Mouse (Mus musculus) heart, embryonic 16.5 days (tissue): ENCODE results near the gene Evl. TPM values are rescaled to one million over a fixed set of nuclear protein-coding genes. Genes with fewer than 3 reads are reported as not detected.

Experiments
- ATAC-seq: fragments of 200-750 bp; cut with Nextera tagmentation; replicated peaks from 2 replicates; pipeline ENCODE4 v1.8.0; 2017; ENCODE audit warnings: moderate number of reproducible peaks; ENCODE audit not compliant: insufficient read depth, low FRiP score; ENCODE audit errors: extremely low read depth
- H3K27ac ChIP-seq: fragments of 300-500 bp; sonication (generic); 2 replicates; pipeline ENCODE4 v1.5.1; 2014; ENCODE audit warnings: mild to moderate bottlenecking, low read length, control low read depth, moderate library complexity
- H3K27me3 ChIP-seq: fragments of 300-500 bp; sonication (generic); 2 replicates; pipeline ENCODE4 v1.6.1; 2014; ENCODE audit warnings: low read length, mixed read lengths; ENCODE audit not compliant: control insufficient read depth, insufficient read depth
- H3K36me3 ChIP-seq: fragments of 300-500 bp; sonication (generic); 2 replicates; pipeline ENCODE4 v1.6.1; 2014; ENCODE audit not compliant: control insufficient read depth, insufficient read depth
- H3K4me1 ChIP-seq: fragments of 300-500 bp; sonication (generic); 2 replicates; pipeline ENCODE4 v1.6.1; 2014; ENCODE audit warnings: low read length, mixed read lengths; ENCODE audit not compliant: control insufficient read depth, insufficient read depth
- H3K4me2 ChIP-seq: fragments of 300-500 bp; sonication (generic); 2 replicates; pipeline ENCODE4 v1.6.1; 2014; ENCODE audit warnings: low read depth, mild to moderate bottlenecking, control low read depth, low read length
- H3K4me3 ChIP-seq: fragments of 300-500 bp; sonication (generic); 2 replicates; pipeline ENCODE4 v1.5.1; 2014; ENCODE audit warnings: mild to moderate bottlenecking, control low read depth, low read length
- H3K9ac ChIP-seq: fragments of 300-500 bp; sonication (generic); 2 replicates; pipeline ENCODE4 v1.6.1; 2014; ENCODE audit warnings: low read length, control low read depth
- H3K9me3 ChIP-seq: fragments of 300-500 bp; sonication (generic); replicated peaks from 2 replicates; pipeline ENCODE4 v1.6.1; 2016; ENCODE audit warnings: low read length; ENCODE audit not compliant: control insufficient read depth
- WGBS: fragments of 180-500 bp; shearing (Covaris S2); extraction: QIAGEN DNeasy Blood & Tissue Kit; methylation state at CpG from one replicate; pipeline ENCODE4 v1.1.7; 2014; 5-methylcytosine and 5-hydroxymethylcytosine counted together
- polyA plus RNA-seq: library from polyadenylated mRNA; unstranded; fragments of >200 nt; fragmentation: Nextera tagmentation; extraction: Ambion mirVana; gene quantifications from 2 replicates; pipeline ENCODE4 v1.2.1, GENCODE M21; 2015

Gene Evl
- polyA plus RNA-seq, 1 experiment from 2014 or later = 25.8 TPM

DNA sequence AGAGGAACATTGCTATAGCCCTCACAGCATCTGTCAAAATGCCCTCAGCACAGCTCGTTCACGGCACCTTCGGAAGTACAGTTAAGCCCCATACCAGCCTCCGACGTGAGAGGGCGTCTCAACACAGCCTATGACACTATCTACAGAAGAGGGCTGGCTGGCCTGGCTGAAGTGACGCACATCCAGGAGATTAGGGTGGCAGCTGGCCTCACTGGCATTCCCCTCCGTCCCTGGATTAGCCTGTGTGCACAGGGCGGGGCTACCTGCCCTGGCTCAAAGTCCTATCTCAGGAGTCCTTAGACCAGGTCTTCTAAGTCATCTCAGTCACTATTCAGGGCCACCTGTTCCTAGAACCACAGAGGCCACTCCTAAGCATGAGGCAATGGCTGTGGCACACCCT lies 134.6 kb downstream of the Evl start:
- Histone ChIP-seq H3K27me3 (no peaks in the 10 kb centered on the region), H3K9me3 (no peaks in the 10 kb centered on the region), H3K4me3 (no peak overlapping the region), H3K36me3 (peaks cover 4% of the 10 kb centered on the region), H3K4me2 (no peak overlapping the region), H3K27ac (no peak overlapping the region), H3K4me1 (0 out of 2 replicates have a peak, but pooled peaks cover 2% of the 10 kb centered on the region), H3K9ac (no peak overlapping the region)
- WGBS = 51% methylated on average over 9 of the region's 9 CpGs
- 0 out of 2 replicates have a peak, but pooled peaks have one; percentile 19 for ATAC-seq

DNA sequence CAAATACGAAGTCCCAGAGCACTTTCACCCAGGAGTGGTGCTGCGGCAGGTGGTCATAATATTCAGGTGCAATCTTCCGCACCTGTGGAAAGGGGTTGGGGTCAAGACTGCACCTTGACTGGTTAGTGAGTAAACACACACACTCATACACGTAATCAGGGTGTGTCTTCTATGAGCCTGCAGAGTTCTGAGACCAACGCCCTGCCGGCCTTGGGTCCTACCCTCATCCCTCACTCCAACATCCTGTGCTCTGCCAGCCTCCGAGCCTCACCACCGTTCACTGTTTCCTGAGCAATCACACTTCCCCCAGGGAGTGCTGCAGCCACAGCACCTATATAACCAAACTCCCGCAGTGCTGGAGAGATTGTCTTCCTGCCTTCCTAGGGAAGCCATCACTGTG lies 136.0 kb downstream of the Evl start:
- Histone ChIP-seq H3K9me3 (no peaks in the 10 kb centered on the region), H3K9ac (no peak overlapping the region), H3K36me3 (peaks cover 3% of the 10 kb centered on the region; the same call in 1 of the 2 replicates), H3K4me2 (no peak overlapping the region), H3K4me3 (no peak overlapping the region), H3K27ac (no peak overlapping the region), H3K4me1 (0 out of 2 replicates have a peak, but pooled peaks cover 2% of the 10 kb centered on the region), H3K27me3 (no peaks in the 10 kb centered on the region)
- ATAC-seq = no peak
- WGBS = 78% methylated on average over 9 of the region's 9 CpGs

DNA sequence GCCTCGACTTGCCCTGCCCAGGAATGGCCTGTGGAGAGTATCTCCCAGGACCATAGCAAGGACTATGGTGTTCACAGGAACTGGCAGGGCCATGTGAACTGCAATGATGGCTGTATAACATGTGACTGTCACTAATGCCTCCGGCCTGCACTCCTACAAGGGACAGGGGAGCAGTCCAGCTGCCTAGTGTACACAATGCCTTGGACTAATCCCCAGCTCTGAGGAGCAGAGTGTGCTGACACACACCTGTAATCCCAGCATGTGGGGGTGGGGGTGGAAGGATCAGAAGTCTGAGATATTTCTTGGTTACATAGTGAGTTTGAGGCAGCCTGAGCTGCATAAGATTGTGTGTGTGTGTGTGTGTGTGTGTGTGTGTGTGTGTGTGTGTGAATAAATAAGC lies 139.1 kb downstream of the Evl start:
- WGBS = 66% methylated on average over 2 of the region's 2 CpGs
- Histone ChIP-seq H3K9me3 (no peaks in the 10 kb centered on the region), H3K27me3 (no peaks in the 10 kb centered on the region), H3K4me1 (0 out of 2 replicates have a peak, but pooled peaks cover 2% of the 10 kb centered on the region), H3K36me3 (no peaks in the 10 kb centered on the region), H3K9ac (no peak overlapping the region), H3K4me3 (no peak overlapping the region), H3K4me2 (no peak overlapping the region), H3K27ac (no peak overlapping the region)
- no peak for ATAC-seq

- H3K4me1 ChIP-seq = peaks cover 5% of the 10 kb centered on the region; the same call in 1 of the 2 replicates
- H3K4me2 ChIP-seq = no peak overlapping the region
- no peaks in the 10 kb centered on the region for H3K27me3 ChIP-seq
- H3K4me3 ChIP-seq = no peak overlapping the region
- no peak for ATAC-seq
- 74% methylated on average over 1 of the region's 1 CpGs for WGBS
- no peak overlapping the region for H3K9ac ChIP-seq
- no peaks in the 10 kb centered on the region for H3K9me3 ChIP-seq
- no peak overlapping the region for H3K27ac ChIP-seq
- no peaks in the 10 kb centered on the region for H3K36me3 ChIP-seq
Observed at GRCm38 (mm10) chr12:108694223-108694622, 139.7 kb downstream of the Evl start.

- H3K4me3 ChIP-seq = no peak overlapping the region
- H3K36me3 ChIP-seq = no peaks in the 10 kb centered on the region
- no peak overlapping the region for H3K4me2 ChIP-seq
- no peak for ATAC-seq
- H3K27ac ChIP-seq = 0 out of 2 replicates have a peak overlapping the region, but pooled peaks have one; percentile 7
- H3K4me1 ChIP-seq = peaks cover 17% of the 10 kb centered on the region; the same call in 1 of the 2 replicates
- no peaks in the 10 kb centered on the region for H3K9me3 ChIP-seq
- no peak overlapping the region for H3K9ac ChIP-seq
- WGBS = 68% methylated on average over 11 of the region's 11 CpGs
- H3K27me3 ChIP-seq = peaks cover 20% of the 10 kb centered on the region
Observed at GRCm38 (mm10) chr12:108698697-108699471, 144.4 kb downstream of the Evl start.

DNA sequence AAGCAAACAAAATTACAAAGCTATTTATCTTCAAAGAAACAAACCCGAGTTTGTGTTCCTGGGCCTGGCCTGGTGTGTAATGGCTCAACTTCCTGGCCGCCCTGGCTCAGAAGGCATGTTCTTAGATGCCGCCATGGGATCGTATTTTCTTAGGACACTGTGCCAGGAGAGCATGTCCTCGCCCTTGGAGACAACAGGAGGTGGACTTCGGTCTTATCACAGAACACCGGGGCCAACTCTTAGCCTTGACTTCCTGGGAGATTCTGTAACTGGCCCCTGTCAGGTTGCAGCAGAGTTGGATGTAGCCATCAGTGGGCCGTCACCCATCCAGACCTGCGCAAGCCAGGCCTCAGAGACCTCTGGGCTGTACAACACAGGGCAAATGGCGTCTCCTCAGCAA lies 145.1 kb downstream of the Evl start:
- no peak for ATAC-seq
- Histone ChIP-seq H3K36me3 (no peaks in the 10 kb centered on the region), H3K9me3 (no peaks in the 10 kb centered on the region), H3K4me3 (no peak overlapping the region), H3K9ac (no peak overlapping the region), H3K4me2 (no peak overlapping the region), H3K27me3 (peaks cover 20% of the 10 kb centered on the region), H3K4me1 (peaks cover 17% of the 10 kb centered on the region; the same call in 1 of the 2 replicates), H3K27ac (no peak overlapping the region)
- 59% methylated on average over 10 of the region's 10 CpGs for WGBS

GRCm38 (mm10) chr12:108700037-108700436 lies 145.5 kb downstream of the Evl start:
- Histone ChIP-seq H3K27ac (no peak overlapping the region), H3K36me3 (no peaks in the 10 kb centered on the region), H3K27me3 (peaks cover 20% of the 10 kb centered on the region), H3K9me3 (no peaks in the 10 kb centered on the region), H3K4me1 (peaks cover 17% of the 10 kb centered on the region; the same call in 1 of the 2 replicates), H3K4me2 (no peak overlapping the region), H3K4me3 (no peak overlapping the region), H3K9ac (no peak overlapping the region)
- ATAC-seq = no peak
- 48% methylated on average over 5 of the region's 5 CpGs for WGBS

GRCm38 (mm10) chr12:108701221-108701620 lies 146.7 kb downstream of the Evl start:
- H3K9me3 ChIP-seq = no peaks in the 10 kb centered on the region
- WGBS = 49% methylated on average over 2 of the region's 2 CpGs
- H3K4me2 ChIP-seq = peak overlapping the region; percentile 63
- H3K4me3 ChIP-seq = no peak overlapping the region; the same call in 1 of the 2 replicates
- no peak overlapping the region; the same call in 1 of the 2 replicates for H3K27ac ChIP-seq
- H3K36me3 ChIP-seq = no peaks in the 10 kb centered on the region
- H3K4me1 ChIP-seq = peaks cover 17% of the 10 kb centered on the region; the same call in 1 of the 2 replicates
- peak; percentile 34; the same call in 1 of the 2 replicates for ATAC-seq
- no peak overlapping the region for H3K9ac ChIP-seq
- peaks cover 22% of the 10 kb centered on the region for H3K27me3 ChIP-seq

- Histone ChIP-seq H3K4me1 (peaks cover 17% of the 10 kb centered on the region; the same call in 1 of the 2 replicates), H3K36me3 (no peaks in the 10 kb centered on the region), H3K27ac (peak within 1 kb of the TSS; percentile 47; the same call in 1 of the 2 replicates), H3K4me3 (peak within 1 kb of the TSS; percentile 48), H3K4me2 (peak within 1 kb of the TSS; percentile 63), H3K9me3 (no peaks in the 10 kb centered on the region), H3K27me3 (peaks cover 22% of the 10 kb centered on the region), H3K9ac (no peak within 1 kb of the TSS)
- WGBS = 1% methylated on average over 32 of the region's 32 CpGs
- ATAC-seq = peak; percentile 28; the same call in 1 of the 2 replicates
Observed at GRCm38 (mm10) chr12:108702185-108702584, 147.7 kb downstream of the Evl start, which contains the start of gene Degs2. Degs2 (minus strand) TSS chr12:108702315.
